Mouse (Mus musculus): ENCODE data around the gene Tram1l1. TPM values are rescaled to one million over a fixed set of nuclear protein-coding genes. Genes with fewer than 3 reads are reported as not detected.

The Tram1l1 gene
- not detected for polyA plus RNA-seq (2015; fragmentation: Illumina TruSeq; extraction: RNeasy Lipid Tissue Mini Kit (QIAGEN cat#74804); ENCODE audit: insufficient read depth, low replicate concordance)

GRCm38 (mm10) chr3:124320821-124321576 lies at the start of gene Tram1l1:
Gene Tram1l1 (plus strand): TSS chr3:124320855.

Other genes with a start within 250 kb of the Tram1l1 start
- gene 1700006A11Rik, start 105.2 kb downstream of the Tram1l1 start, polyA plus RNA-seq (2015; fragmentation: Illumina TruSeq; extraction: RNeasy Lipid Tissue Mini Kit (QIAGEN cat#74804); ENCODE audit: insufficient read depth, low replicate concordance), result not detected